Mouse (Mus musculus): ENCODE data around the gene Cbx1. TPM values are rescaled to one million over a fixed set of nuclear protein-coding genes. Genes with fewer than 3 reads are reported as not detected.
A peak's percentile ranks its signal among the peaks of the same experiment; 100 is the strongest.
"Not testable (repeated sequence)": the region's sequence is repeated elsewhere in the genome, so short reads cannot be mapped to it uniquely, and the experiment has no call there.

Cbx1 gene
- polyA plus RNA-seq, 1 experiment from 2014 or later, result 24.7 TPM

- H3K27me3 ChIP-seq (ENCODE audit: control insufficient read depth, insufficient read depth, low read depth, low read length), result no peaks in the 10 kb centered on the region
- H3K36me3 ChIP-seq (ENCODE audit: control insufficient read depth, insufficient read depth), result peaks cover 13% of the 10 kb centered on the region
- no peak for ATAC-seq (ENCODE audit: low read depth)
- H3K4me1 ChIP-seq (ENCODE audit: control insufficient read depth, low read depth, low read length), result peaks cover 3% of the 10 kb centered on the region
- H3K27ac ChIP-seq (ENCODE audit: low read length), result no peak overlapping the region
- H3K4me3 ChIP-seq (ENCODE audit: low read depth, low read length), result no peak overlapping the region
- 82% methylated on average over 9 of the region's 9 CpGs for WGBS (ENCODE audit: insufficient replicate concordance)
- H3K9ac ChIP-seq (ENCODE audit: low read depth, low read length), result no peak overlapping the region
- H3K4me2 ChIP-seq (ENCODE audit: low read depth, low read length), result no peak overlapping the region
- H3K9me3 ChIP-seq (replicated peaks; ENCODE audit: control insufficient read depth, low read length), result no peaks in the 10 kb centered on the region
Observed at GRCm38 (mm10) chr11:96771274-96771975, 17.5 kb upstream of the Cbx1 start.

- Histone ChIP-seq H3K4me1 (ENCODE audit: control insufficient read depth, low read depth, low read length) (peaks cover 9% of the 10 kb centered on the region), H3K27me3 (ENCODE audit: control insufficient read depth, insufficient read depth, low read depth, low read length) (no peaks in the 10 kb centered on the region), H3K9ac (ENCODE audit: low read depth, low read length) (no peak overlapping the region), H3K27ac (ENCODE audit: low read length) (no peak overlapping the region), H3K36me3 (ENCODE audit: control insufficient read depth, insufficient read depth) (peaks cover 13% of the 10 kb centered on the region), H3K9me3 (replicated peaks; ENCODE audit: control insufficient read depth, low read length) (no peaks in the 10 kb centered on the region), H3K4me2 (ENCODE audit: low read depth, low read length) (no peak overlapping the region), H3K4me3 (ENCODE audit: low read depth, low read length) (no peak overlapping the region)
- WGBS (ENCODE audit: insufficient replicate concordance), result 74% methylated on average over 9 of the region's 9 CpGs
- ATAC-seq (ENCODE audit: low read depth), result no peak
Observed at GRCm38 (mm10) chr11:96772413-96772812, 16.5 kb upstream of the Cbx1 start.

GRCm38 (mm10) chr11:96774536-96774935 is 14.4 kb upstream of the Cbx1 start:
- Histone ChIP-seq H3K27me3 (ENCODE audit: control insufficient read depth, insufficient read depth, low read depth, low read length) (no peaks in the 10 kb centered on the region), H3K4me3 (ENCODE audit: low read depth, low read length) (no peak overlapping the region), H3K36me3 (ENCODE audit: control insufficient read depth, insufficient read depth) (peaks cover 13% of the 10 kb centered on the region), H3K4me2 (ENCODE audit: low read depth, low read length) (no peak overlapping the region), H3K9ac (ENCODE audit: low read depth, low read length) (no peak overlapping the region), H3K27ac (ENCODE audit: low read length) (no peak overlapping the region), H3K4me1 (ENCODE audit: control insufficient read depth, low read depth, low read length) (peaks cover 13% of the 10 kb centered on the region), H3K9me3 (replicated peaks; ENCODE audit: control insufficient read depth, low read length) (no peaks in the 10 kb centered on the region)
- no peak for ATAC-seq (ENCODE audit: low read depth)
- 79% methylated on average over 3 of the region's 3 CpGs for WGBS (ENCODE audit: insufficient replicate concordance)

- Histone ChIP-seq H3K4me2 (ENCODE audit: low read depth, low read length) (no peak overlapping the region), H3K4me1 (ENCODE audit: control insufficient read depth, low read depth, low read length) (peaks cover 13% of the 10 kb centered on the region), H3K27ac (ENCODE audit: low read length) (no peak overlapping the region), H3K9ac (ENCODE audit: low read depth, low read length) (no peak overlapping the region), H3K36me3 (ENCODE audit: control insufficient read depth, insufficient read depth) (peaks cover 13% of the 10 kb centered on the region), H3K4me3 (ENCODE audit: low read depth, low read length) (no peak overlapping the region), H3K9me3 (replicated peaks; ENCODE audit: control insufficient read depth, low read length) (no peaks in the 10 kb centered on the region), H3K27me3 (ENCODE audit: control insufficient read depth, insufficient read depth, low read depth, low read length) (no peaks in the 10 kb centered on the region)
- 80% methylated on average over 8 of the region's 8 CpGs for WGBS (ENCODE audit: insufficient replicate concordance)
- ATAC-seq (ENCODE audit: low read depth), result no peak
Observed at GRCm38 (mm10) chr11:96775063-96775462, 13.9 kb upstream of the Cbx1 start.

GRCm38 (mm10) chr11:96775665-96776064 is 13.3 kb upstream of the Cbx1 start:
- Histone ChIP-seq H3K36me3 (ENCODE audit: control insufficient read depth, insufficient read depth) (peaks cover 9% of the 10 kb centered on the region), H3K9ac (ENCODE audit: low read depth, low read length) (no peak overlapping the region), H3K27me3 (ENCODE audit: control insufficient read depth, insufficient read depth, low read depth, low read length) (no peaks in the 10 kb centered on the region), H3K4me2 (ENCODE audit: low read depth, low read length) (no peak overlapping the region), H3K27ac (ENCODE audit: low read length) (no peak overlapping the region), H3K4me1 (ENCODE audit: control insufficient read depth, low read depth, low read length) (peaks cover 13% of the 10 kb centered on the region), H3K4me3 (ENCODE audit: low read depth, low read length) (no peak overlapping the region), H3K9me3 (replicated peaks; ENCODE audit: control insufficient read depth, low read length) (no peaks in the 10 kb centered on the region)
- ATAC-seq (ENCODE audit: low read depth), result no peak
- WGBS (ENCODE audit: insufficient replicate concordance), result 66% methylated on average over 7 of the region's 7 CpGs

GRCm38 (mm10) chr11:96776068-96776467 is 12.9 kb upstream of the Cbx1 start:
- Histone ChIP-seq H3K4me3 (ENCODE audit: low read depth, low read length) (peak overlapping the region; percentile 73; the same call in 1 of the 2 replicates), H3K4me1 (ENCODE audit: control insufficient read depth, low read depth, low read length) (peaks cover 13% of the 10 kb centered on the region), H3K4me2 (ENCODE audit: low read depth, low read length) (peak overlapping the region; percentile 88; the same call in 1 of the 2 replicates), H3K9me3 (replicated peaks; ENCODE audit: control insufficient read depth, low read length) (no peaks in the 10 kb centered on the region), H3K36me3 (ENCODE audit: control insufficient read depth, insufficient read depth) (peaks cover 9% of the 10 kb centered on the region), H3K9ac (ENCODE audit: low read depth, low read length) (no peak overlapping the region), H3K27me3 (ENCODE audit: control insufficient read depth, insufficient read depth, low read depth, low read length) (no peaks in the 10 kb centered on the region), H3K27ac (ENCODE audit: low read length) (no peak overlapping the region)
- WGBS (ENCODE audit: insufficient replicate concordance), result 48% methylated on average over 3 of the region's 3 CpGs
- ATAC-seq (ENCODE audit: low read depth), result no peak

- WGBS (ENCODE audit: insufficient replicate concordance), result 1% methylated on average over 59 of the region's 59 CpGs
- Histone ChIP-seq H3K9ac (ENCODE audit: low read depth, low read length) (peak within 1 kb of the TSS; percentile 70), H3K4me3 (ENCODE audit: low read depth, low read length) (peak within 1 kb of the TSS; percentile 73), H3K27me3 (ENCODE audit: control insufficient read depth, insufficient read depth, low read depth, low read length) (no peaks in the 10 kb centered on the region), H3K4me1 (ENCODE audit: control insufficient read depth, low read depth, low read length) (peaks cover 13% of the 10 kb centered on the region), H3K27ac (ENCODE audit: low read length) (peak within 1 kb of the TSS; percentile 89), H3K4me2 (ENCODE audit: low read depth, low read length) (peak within 1 kb of the TSS; percentile 88), H3K36me3 (ENCODE audit: control insufficient read depth, insufficient read depth) (peaks cover 2% of the 10 kb centered on the region; the same call in 1 of the 2 replicates), H3K9me3 (replicated peaks; ENCODE audit: control insufficient read depth, low read length) (no peaks in the 10 kb centered on the region)
- peak; percentile 100 for ATAC-seq (ENCODE audit: low read depth)
Observed at GRCm38 (mm10) chr11:96776968-96777962, 11.7 kb upstream of the Cbx1 start, which contains the start of gene Snx11. Snx11 (minus strand) TSS chr11:96777559.

GRCm38 (mm10) chr11:96778061-96778627 is 10.8 kb upstream of the Cbx1 start:
- not testable (repeated sequence) for H3K36me3 ChIP-seq (ENCODE audit: control insufficient read depth, insufficient read depth); H3K9me3 ChIP-seq (replicated peaks; ENCODE audit: control insufficient read depth, low read length); H3K27me3 ChIP-seq (ENCODE audit: control insufficient read depth, insufficient read depth, low read depth, low read length); ATAC-seq (ENCODE audit: low read depth)
- 59% methylated on average over 10 of the region's 10 CpGs for WGBS (ENCODE audit: insufficient replicate concordance)
- Histone ChIP-seq H3K4me2 (ENCODE audit: low read depth, low read length) (peak overlapping the region; percentile 88), H3K27ac (ENCODE audit: low read length) (peak overlapping the region; percentile 89), H3K9ac (ENCODE audit: low read depth, low read length) (peak overlapping the region; percentile 70), H3K4me1 (ENCODE audit: control insufficient read depth, low read depth, low read length) (peaks cover 13% of the 10 kb centered on the region), H3K4me3 (ENCODE audit: low read depth, low read length) (peak overlapping the region; percentile 73)

Data from liver, embryonic 16.5 days (tissue).